Mouse (Mus musculus) frontal cortex, adult (tissue): ENCODE results near the gene Dst.
A peak's percentile ranks its signal among the peaks of the same experiment; 100 is the strongest.

Experiments used
- ATAC-seq: cut with Nextera tagmentation; 2 replicates; pipeline ENCODE4 v1.9.2; 2017; ENCODE audit warnings: mild to moderate bottlenecking, moderate library complexity, mixed read lengths; ENCODE audit not compliant: low TSS enrichment

Dst gene

GRCm38 (mm10) chr1:34099439-34099838, 191.4 kb downstream of the Dst start:
- peak; percentile 52; the same call in 1 of the 2 replicates for ATAC-seq

DNA sequence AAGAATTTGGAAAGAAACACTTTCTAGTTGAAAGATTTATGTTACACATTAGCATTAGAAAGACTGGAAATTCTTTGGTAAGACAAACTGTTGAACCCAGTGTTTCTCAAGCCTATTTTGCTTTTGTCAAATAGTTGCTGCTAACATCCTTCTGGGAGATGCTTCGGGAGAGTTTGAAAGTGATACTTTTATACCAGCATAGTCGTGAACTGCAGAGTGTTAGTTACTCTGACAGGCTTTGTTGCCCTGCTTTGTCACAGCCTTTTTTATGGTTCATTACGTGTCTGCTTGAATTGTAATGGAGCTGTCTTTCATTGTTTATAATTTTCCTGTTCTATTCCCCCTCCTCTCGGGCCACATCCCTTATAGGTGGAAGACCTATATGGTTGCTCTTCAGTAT, 192.4 kb downstream of the Dst start:
- no peak for ATAC-seq

DNA sequence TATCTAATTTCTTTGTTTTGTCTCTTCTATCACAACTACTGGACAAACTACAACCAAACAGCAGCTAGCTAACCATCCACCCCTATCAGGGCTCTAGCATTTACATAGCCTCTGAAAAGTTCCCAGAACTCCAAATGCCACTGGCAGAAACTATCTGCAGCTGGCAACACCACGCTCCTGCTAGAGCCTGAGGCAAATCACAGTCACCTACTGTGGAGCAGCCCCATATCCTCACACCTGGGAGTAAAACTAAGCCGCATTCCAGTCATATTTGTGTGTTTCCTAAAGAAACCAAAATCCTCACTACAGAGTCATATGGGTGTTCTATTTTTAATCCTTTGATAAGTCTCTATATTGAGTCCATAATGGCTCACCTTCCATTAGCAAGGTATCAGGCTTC, 194.6 kb downstream of the Dst start:
- ATAC-seq, result no peak

DNA sequence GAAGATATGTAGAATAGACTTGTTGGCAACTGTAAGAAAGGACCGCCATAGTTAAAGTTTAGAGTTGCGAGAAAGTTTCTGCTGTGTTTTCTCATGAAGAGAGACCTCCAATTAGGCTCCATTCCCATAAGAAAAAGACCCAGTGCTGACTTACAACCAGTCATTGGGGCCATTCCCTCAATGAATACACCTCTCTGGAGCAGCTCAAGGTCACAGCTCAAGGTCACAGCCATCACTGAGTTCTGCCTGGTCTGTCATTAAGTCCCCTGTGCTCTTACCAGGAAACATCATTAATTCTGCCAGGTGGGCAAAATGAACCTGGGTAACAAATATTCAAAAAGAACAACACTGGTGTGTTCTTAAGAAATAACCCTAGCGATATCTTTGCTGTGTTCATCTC, 195.2 kb downstream of the Dst start:
- ATAC-seq, result no peak

DNA sequence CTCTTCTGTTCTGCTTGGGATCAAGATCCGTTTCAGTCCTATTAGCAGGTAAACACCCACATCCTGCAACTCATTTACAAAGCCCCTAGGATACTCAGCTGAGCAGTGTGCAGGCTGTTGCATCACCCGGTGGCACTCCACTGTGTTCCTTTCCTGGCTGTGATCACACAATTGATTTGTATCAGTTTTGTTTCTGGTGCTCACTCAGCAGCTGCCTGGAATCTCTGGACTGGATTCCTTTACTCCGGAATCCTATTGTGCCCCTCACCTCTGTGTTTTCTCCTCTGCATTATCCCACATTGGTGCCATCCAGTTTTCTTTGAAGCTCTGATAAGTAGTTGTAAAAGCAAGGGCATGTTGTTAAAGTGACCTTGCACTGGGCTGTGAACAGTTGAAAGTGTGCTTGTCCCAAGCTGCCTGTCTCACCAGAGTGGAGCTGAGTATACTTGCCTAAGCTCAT, 195.7 kb downstream of the Dst start:
- 0 out of 2 replicates have a peak, but pooled peaks have one; percentile 16 for ATAC-seq

DNA sequence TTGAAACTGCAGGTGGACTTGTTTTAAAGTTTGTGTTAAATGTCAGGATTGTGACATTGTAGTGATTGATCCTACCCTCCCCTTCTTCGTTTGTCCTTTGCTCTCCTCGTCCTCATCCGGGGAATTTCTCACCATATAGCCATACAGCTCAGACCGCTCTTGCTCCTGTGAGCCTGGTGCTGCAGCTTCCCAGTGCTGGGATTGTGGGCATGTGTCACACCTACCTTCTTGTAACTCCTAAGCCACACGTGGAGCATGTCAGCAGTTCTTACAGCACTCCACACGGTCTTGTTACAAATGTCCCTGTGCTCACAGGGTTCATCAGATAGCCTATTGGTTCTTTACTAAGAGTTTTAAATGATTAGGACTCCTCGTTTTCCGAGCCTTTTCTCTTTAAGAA, 196.8 kb downstream of the Dst start:
- ATAC-seq, result peak; percentile 31; the same call in 1 of the 2 replicates

- ATAC-seq, result no peak
Observed at GRCm38 (mm10) chr1:34106606-34107005, 198.6 kb downstream of the Dst start.

GRCm38 (mm10) chr1:34107076-34107475, 199.1 kb downstream of the Dst start:
- no peak for ATAC-seq

DNA sequence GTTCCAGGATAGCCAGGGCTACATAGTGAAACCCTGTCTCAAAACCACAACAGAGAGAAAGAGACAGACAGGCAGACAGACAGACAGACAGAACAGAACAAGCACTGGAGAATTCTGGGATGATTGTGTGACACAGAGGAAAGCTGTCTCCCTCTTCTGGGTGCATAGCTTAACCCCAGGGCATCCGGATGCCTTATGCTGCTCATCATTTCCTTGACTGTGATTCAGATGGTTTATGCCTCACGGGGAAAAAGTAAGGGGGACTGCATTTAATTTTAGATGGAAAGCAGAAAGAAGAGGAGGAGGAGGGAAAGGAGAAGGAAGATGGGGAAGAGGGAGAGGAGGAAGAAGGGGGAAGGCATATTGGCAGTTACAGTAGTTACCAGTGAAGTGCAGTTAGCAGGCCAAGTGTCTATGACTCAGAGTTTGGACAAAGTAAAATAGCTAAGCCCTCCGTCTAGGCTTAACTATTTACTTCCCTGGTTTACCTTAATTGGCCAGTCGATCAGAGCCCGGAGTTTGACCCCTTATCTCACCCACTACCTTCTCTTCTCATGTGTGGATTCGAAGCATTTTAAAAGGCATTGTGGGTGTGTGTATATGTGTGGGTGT, 201.7 kb downstream of the Dst start:
- ATAC-seq, result peak; percentile 35; the same call in 1 of the 2 replicates

DNA sequence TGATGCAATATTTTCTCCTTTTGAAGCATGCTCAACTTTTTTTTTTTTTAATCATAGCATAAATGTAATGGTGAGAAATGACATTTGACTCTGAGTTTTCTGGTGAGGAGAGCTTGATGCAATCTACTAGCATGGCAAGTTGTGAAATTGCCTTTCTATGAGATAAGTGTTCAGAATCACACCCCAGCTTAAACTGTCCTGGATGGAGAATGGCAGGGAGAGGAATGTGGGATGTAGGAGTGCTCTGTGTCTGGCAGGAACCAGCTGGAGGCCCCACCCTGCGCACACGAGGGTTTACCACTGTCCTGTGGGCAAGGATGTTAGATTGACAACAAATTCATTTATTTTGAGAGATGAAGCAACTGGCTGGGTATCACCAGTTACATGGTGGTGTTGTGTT, 202.8 kb downstream of the Dst start:
- 0 out of 2 replicates have a peak, but pooled peaks have one; percentile 18 for ATAC-seq

DNA sequence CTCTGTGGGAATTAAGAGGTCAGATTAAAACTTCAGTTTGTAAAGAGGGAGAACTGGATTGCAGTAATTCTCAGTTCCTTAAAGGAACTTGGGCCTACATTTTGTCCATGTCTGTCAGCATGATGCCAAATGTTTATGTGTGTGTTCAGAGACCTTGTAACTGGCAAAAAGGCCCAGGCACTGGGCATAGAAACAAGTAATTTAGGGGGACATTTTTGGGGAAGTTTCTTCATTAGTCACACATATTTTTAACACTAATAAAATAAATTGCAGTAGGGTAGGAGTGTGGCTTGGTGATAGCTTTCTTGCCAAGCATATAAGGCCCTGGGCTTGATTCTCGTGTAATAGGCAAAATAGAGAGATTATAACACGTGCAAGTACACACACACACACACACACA, 203.9 kb downstream of the Dst start:
- ATAC-seq, result no peak

GRCm38 (mm10) chr1:34116444-34116843, 208.4 kb downstream of the Dst start:
- ATAC-seq, result peak; percentile 23

DNA sequence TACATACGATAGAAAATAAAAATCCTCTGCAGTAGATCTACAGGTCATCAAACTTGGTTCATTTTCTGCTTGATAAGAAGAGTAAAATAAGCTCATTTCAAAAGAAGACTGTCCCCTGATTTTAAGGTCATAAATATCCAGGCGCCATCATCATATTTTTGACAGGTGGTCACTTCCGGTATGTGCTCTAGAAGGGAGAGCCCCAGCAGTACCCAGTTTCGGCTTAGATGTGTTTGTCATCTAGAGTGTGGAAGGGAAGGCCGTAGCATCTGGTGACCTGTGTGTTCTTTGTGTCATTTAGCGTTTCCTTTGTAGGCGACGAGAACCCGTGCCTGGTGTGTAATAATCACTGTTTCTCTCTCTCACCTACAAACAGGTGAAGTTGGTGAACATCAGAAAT, 209.0 kb downstream of the Dst start:
- ATAC-seq, result no peak

GRCm38 (mm10) chr1:34117709-34118108, 209.7 kb downstream of the Dst start:
- no peak for ATAC-seq

DNA sequence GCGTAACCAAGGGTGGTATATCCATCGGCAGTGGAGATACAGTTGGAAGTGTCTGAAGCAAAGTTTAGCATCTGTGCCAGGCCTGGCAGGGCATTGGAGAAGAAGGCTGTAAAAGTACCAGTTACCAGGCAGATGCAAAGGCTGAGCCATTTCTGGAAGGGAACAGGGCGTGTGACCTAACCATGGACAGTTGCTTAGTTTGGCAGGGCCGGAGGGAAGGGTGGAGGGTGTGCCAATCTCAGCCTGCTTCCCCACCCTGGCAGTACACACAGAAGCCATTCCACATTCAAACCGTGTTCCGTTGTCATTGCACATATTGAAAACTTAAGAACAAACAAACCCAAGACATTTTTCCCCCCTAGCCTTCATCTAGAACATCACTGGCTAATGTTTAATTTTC, 212.0 kb downstream of the Dst start:
- no peak for ATAC-seq

DNA sequence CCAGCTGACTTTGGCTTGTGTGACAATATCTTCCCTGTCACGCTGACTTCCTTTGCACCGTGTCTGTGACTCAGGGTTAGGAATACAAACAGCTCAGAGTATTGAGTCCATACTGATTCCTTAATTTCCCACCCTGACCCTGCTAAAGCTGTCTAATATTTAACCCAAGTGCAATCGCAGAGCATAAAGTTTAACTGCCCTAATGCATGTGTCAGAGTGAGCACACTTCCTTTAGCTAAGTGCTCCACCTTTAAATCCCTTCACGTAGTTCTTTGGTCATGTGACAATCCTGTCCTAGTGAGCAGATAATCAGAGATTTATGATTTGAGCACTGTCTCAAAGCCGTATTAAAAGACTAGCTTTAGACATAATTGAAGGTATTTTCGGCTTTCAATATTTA, 212.6 kb downstream of the Dst start:
- ATAC-seq, result no peak

DNA sequence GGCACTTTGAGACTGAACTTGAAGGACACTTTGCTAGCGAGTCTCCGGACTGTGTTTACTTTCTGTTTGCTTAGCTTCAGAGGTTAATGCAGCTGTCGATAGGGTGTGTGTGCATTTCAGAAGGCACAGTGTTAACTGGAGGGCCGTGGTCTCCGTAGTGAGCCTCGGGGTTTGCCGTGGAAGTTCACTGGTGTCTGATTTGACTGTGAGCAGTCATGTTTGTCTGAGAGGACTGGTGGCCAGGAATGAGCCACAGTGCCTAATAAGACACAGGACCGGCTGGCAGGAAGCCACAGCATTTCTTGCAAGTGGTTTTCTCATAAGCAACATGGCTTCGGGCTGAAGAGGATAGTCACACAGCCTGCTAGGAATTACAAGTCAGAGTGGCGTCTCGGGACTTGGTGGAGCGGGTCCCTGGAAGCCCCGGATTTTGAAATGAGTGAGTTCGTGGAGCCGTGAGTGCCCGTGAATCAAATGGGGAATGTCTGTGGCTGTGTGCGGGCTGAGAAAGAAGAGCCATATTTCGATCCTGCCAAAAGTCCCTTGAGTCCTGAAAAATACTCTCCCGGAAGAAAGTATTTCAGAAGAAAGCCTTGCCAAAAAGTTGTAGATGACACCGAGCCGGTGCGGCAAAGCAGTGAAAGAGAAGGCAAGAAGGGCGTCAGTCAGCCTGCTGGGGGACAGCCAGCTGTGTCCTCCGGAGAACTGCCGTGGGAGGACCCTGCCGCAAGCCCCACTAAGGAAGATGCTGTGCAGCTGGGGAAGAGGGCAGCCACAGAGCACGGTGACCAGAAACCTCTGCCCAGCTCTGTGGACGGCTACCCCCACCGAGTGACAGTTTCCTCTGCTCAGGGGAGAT, 213.4 kb downstream of the Dst start:
- ATAC-seq, result peak; percentile 17; the same call in 1 of the 2 replicates

GRCm38 (mm10) chr1:34122198-34122597, 214.2 kb downstream of the Dst start:
- no peak for ATAC-seq

DNA sequence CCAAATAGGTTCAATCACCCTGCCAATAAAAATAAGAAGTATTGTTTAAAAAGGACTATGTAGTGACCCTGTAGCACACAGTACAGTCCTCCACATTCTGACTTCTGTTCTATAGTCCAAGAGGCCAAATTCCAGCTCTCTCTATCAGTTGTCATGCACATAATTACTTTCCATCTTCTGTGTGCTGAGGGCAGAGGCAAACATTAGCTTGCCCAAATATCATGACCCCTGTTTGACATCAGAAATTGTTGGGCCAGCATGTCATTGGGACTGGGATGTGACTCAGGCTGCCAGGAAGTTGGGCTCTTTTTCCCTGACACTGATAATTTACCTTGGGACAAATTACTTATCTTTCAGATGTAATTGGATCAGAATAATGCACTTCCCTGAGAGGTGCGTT, 214.9 kb downstream of the Dst start:
- no peak for ATAC-seq

DNA sequence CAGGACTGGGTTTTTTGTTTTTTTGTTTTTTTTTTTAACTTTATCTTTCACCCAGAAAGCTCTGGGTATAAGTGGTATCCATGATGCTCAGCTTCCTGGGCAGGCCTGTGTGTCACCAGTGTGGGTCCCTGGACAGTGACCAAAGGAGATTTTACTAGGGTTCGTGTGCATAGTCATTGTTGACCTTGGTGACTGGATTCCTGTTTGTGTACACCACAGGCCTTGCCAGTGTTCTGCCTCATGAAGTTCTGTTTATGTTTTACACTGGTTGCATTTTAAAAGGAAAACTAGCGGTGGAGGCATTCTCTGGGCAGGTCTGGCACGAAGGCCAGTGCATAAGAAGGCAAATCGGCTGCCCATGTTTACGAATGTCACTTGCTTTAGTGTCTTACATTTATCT, 215.3 kb downstream of the Dst start:
- no peak for ATAC-seq

GRCm38 (mm10) chr1:34124376-34124775, 216.4 kb downstream of the Dst start:
- no peak for ATAC-seq

GRCm38 (mm10) chr1:34125148-34125547, 217.1 kb downstream of the Dst start:
- no peak for ATAC-seq
